Mouse (Mus musculus): ENCODE measurements around the gene Fbxl17. TPM values are rescaled to one million over a fixed set of nuclear protein-coding genes. Genes with fewer than 3 reads are reported as not detected.

The Fbxl17 gene
- polyA plus RNA-seq, 1 experiment: 9.3 TPM

- Histone ChIP-seq H3K79me2 (ENCODE audit: control insufficient read depth, insufficient read depth) (no peaks in the 10 kb centered on the region), H3ac (ENCODE audit: control insufficient read depth, insufficient read length) (no peak overlapping the region), H3K4me2 (ENCODE audit: low read depth) (no peak overlapping the region), H3K4me3 (no peak overlapping the region), H3K27me3 (ENCODE audit: control insufficient read depth, insufficient read depth, insufficient read length) (no peaks in the 10 kb centered on the region), H3K36me3 (ENCODE audit: control insufficient read depth, insufficient read depth) (no peaks in the 10 kb centered on the region)
- no peak for TF ChIP-seq MAX (IDR thresholded peaks at IDR 0.05; ENCODE audit: low read depth)
- no peak for TF ChIP-seq REST (IDR thresholded peaks at IDR 0.05; ENCODE audit: insufficient read depth, insufficient read length)
- TF ChIP-seq MYOD1 (IDR thresholded peaks at IDR 0.05; ENCODE audit: control insufficient read depth in 1 of 3, insufficient read length in 2 of 3, low read depth in 2 of 3): no peak
- no peak for TF ChIP-seq POLR2A (IDR thresholded peaks at IDR 0.05; ENCODE audit: insufficient read length, low read depth)
Observed at GRCm38 (mm10) chr17:63301822-63302393, 197.9 kb downstream of the Fbxl17 start.

- no peaks in the 10 kb centered on the region for H3K27me3 ChIP-seq (ENCODE audit: control insufficient read depth, insufficient read depth, insufficient read length)
- H3K4me2 ChIP-seq (ENCODE audit: low read depth): no peak overlapping the region
- no peak overlapping the region for H3ac ChIP-seq (ENCODE audit: control insufficient read depth, insufficient read length)
- no peak overlapping the region for H3K4me3 ChIP-seq
- no peaks in the 10 kb centered on the region for H3K36me3 ChIP-seq (ENCODE audit: control insufficient read depth, insufficient read depth)
- TF ChIP-seq SRF (IDR thresholded peaks at IDR 0.05; ENCODE audit: control insufficient read depth, insufficient read length, low read depth): no peak
- no peak for TF ChIP-seq TCF3 (IDR thresholded peaks at IDR 0.05; ENCODE audit: insufficient read length, low read depth)
- no peak for TF ChIP-seq TCF12 (IDR thresholded peaks at IDR 0.05; ENCODE audit: insufficient read depth, poor library complexity, severe bottlenecking)
- TF ChIP-seq MYOG (IDR thresholded peaks at IDR 0.05; ENCODE audit: control insufficient read depth in 1 of 3, insufficient read depth in 1 of 3, insufficient read length in 2 of 3, low read depth in 2 of 3): no peak
- TF ChIP-seq MAX (IDR thresholded peaks at IDR 0.05; ENCODE audit: low read depth): no peak
- TF ChIP-seq POLR2A (IDR thresholded peaks at IDR 0.05; ENCODE audit: insufficient read length, low read depth): no peak
- no peak for TF ChIP-seq CEBPB (IDR thresholded peaks at IDR 0.05; ENCODE audit: insufficient read depth, poor library complexity, severe bottlenecking)
- no peak for TF ChIP-seq E2F4 (IDR thresholded peaks at IDR 0.05; ENCODE audit: insufficient read depth)
- TF ChIP-seq USF1 (IDR thresholded peaks at IDR 0.05; ENCODE audit: low read depth): no peak
- no peak for TF ChIP-seq REST (IDR thresholded peaks at IDR 0.05; ENCODE audit: insufficient read depth, insufficient read length)
- TF ChIP-seq POLR2AphosphoS2 (IDR thresholded peaks at IDR 0.05; ENCODE audit: insufficient read length, low read depth): no peak
- no peak for TF ChIP-seq MYOD1 (IDR thresholded peaks at IDR 0.05; ENCODE audit: control insufficient read depth in 1 of 3, insufficient read length in 2 of 3, low read depth in 2 of 3)
- H3K79me2 ChIP-seq (ENCODE audit: control insufficient read depth, insufficient read depth): no peaks in the 10 kb centered on the region
Observed at GRCm38 (mm10) chr17:63295471-63295870, 204.3 kb downstream of the Fbxl17 start.

GRCm38 (mm10) chr17:63294961-63295360 lies 204.9 kb downstream of the Fbxl17 start:
- Histone ChIP-seq H3K4me3 (no peak overlapping the region), H3K27me3 (ENCODE audit: control insufficient read depth, insufficient read depth, insufficient read length) (no peaks in the 10 kb centered on the region), H3ac (ENCODE audit: control insufficient read depth, insufficient read length) (no peak overlapping the region), H3K4me2 (ENCODE audit: low read depth) (no peak overlapping the region), H3K79me2 (ENCODE audit: control insufficient read depth, insufficient read depth) (no peaks in the 10 kb centered on the region), H3K36me3 (ENCODE audit: control insufficient read depth, insufficient read depth) (no peaks in the 10 kb centered on the region)
- TF ChIP-seq TCF12 (IDR thresholded peaks at IDR 0.05; ENCODE audit: insufficient read depth, poor library complexity, severe bottlenecking): no peak
- TF ChIP-seq SRF (IDR thresholded peaks at IDR 0.05; ENCODE audit: control insufficient read depth, insufficient read length, low read depth): no peak
- TF ChIP-seq MYOD1 (IDR thresholded peaks at IDR 0.05; ENCODE audit: control insufficient read depth in 1 of 3, insufficient read length in 2 of 3, low read depth in 2 of 3): no peak
- TF ChIP-seq POLR2A (IDR thresholded peaks at IDR 0.05; ENCODE audit: insufficient read length, low read depth): no peak

GRCm38 (mm10) chr17:63293979-63294378 lies 205.8 kb downstream of the Fbxl17 start:
- Histone ChIP-seq H3K79me2 (ENCODE audit: control insufficient read depth, insufficient read depth) (no peaks in the 10 kb centered on the region), H3K27me3 (ENCODE audit: control insufficient read depth, insufficient read depth, insufficient read length) (no peaks in the 10 kb centered on the region), H3ac (ENCODE audit: control insufficient read depth, insufficient read length) (no peak overlapping the region), H3K4me3 (no peak overlapping the region), H3K4me2 (ENCODE audit: low read depth) (no peak overlapping the region), H3K36me3 (ENCODE audit: control insufficient read depth, insufficient read depth) (no peaks in the 10 kb centered on the region)
- TF ChIP-seq MYOD1 (IDR thresholded peaks at IDR 0.05; ENCODE audit: control insufficient read depth in 1 of 3, insufficient read length in 2 of 3, low read depth in 2 of 3) (no peak), SRF (IDR thresholded peaks at IDR 0.05; ENCODE audit: control insufficient read depth, insufficient read length, low read depth) (no peak), POLR2A (IDR thresholded peaks at IDR 0.05; ENCODE audit: insufficient read length, low read depth) (no peak), TCF3 (IDR thresholded peaks at IDR 0.05; ENCODE audit: insufficient read length, low read depth) (no peak), MYOG (IDR thresholded peaks at IDR 0.05; ENCODE audit: control insufficient read depth in 1 of 3, insufficient read depth in 1 of 3, insufficient read length in 2 of 3, low read depth in 2 of 3) (no peak), E2F4 (IDR thresholded peaks at IDR 0.05; ENCODE audit: insufficient read depth) (no peak), REST (IDR thresholded peaks at IDR 0.05; ENCODE audit: insufficient read depth, insufficient read length) (no peak), TCF12 (IDR thresholded peaks at IDR 0.05; ENCODE audit: insufficient read depth, poor library complexity, severe bottlenecking) (no peak), POLR2AphosphoS2 (IDR thresholded peaks at IDR 0.05; ENCODE audit: insufficient read length, low read depth) (no peak), CEBPB (IDR thresholded peaks at IDR 0.05; ENCODE audit: insufficient read depth, poor library complexity, severe bottlenecking) (no peak), USF1 (IDR thresholded peaks at IDR 0.05; ENCODE audit: low read depth) (no peak), MAX (IDR thresholded peaks at IDR 0.05; ENCODE audit: low read depth) (no peak)

- H3ac ChIP-seq (ENCODE audit: control insufficient read depth, insufficient read length): no peak overlapping the region
- no peak for TF ChIP-seq REST (IDR thresholded peaks at IDR 0.05; ENCODE audit: insufficient read depth, insufficient read length)
- TF ChIP-seq POLR2AphosphoS2 (IDR thresholded peaks at IDR 0.05; ENCODE audit: insufficient read length, low read depth): no peak
- TF ChIP-seq MAX (IDR thresholded peaks at IDR 0.05; ENCODE audit: low read depth): no peak
- no peak for TF ChIP-seq CEBPB (IDR thresholded peaks at IDR 0.05; ENCODE audit: insufficient read depth, poor library complexity, severe bottlenecking)
- no peak for TF ChIP-seq SRF (IDR thresholded peaks at IDR 0.05; ENCODE audit: control insufficient read depth, insufficient read length, low read depth)
- no peak for TF ChIP-seq MYOG (IDR thresholded peaks at IDR 0.05; ENCODE audit: control insufficient read depth in 1 of 3, insufficient read depth in 1 of 3, insufficient read length in 2 of 3, low read depth in 2 of 3)
- TF ChIP-seq TCF12 (IDR thresholded peaks at IDR 0.05; ENCODE audit: insufficient read depth, poor library complexity, severe bottlenecking): no peak
- no peak for TF ChIP-seq USF1 (IDR thresholded peaks at IDR 0.05; ENCODE audit: low read depth)
- no peak for TF ChIP-seq TCF3 (IDR thresholded peaks at IDR 0.05; ENCODE audit: insufficient read length, low read depth)
- no peak for TF ChIP-seq E2F4 (IDR thresholded peaks at IDR 0.05; ENCODE audit: insufficient read depth)
- no peak for TF ChIP-seq POLR2A (IDR thresholded peaks at IDR 0.05; ENCODE audit: insufficient read length, low read depth)
- no peak for TF ChIP-seq MYOD1 (IDR thresholded peaks at IDR 0.05; ENCODE audit: control insufficient read depth in 1 of 3, insufficient read length in 2 of 3, low read depth in 2 of 3)
- no peaks in the 10 kb centered on the region for H3K27me3 ChIP-seq (ENCODE audit: control insufficient read depth, insufficient read depth, insufficient read length)
- H3K79me2 ChIP-seq (ENCODE audit: control insufficient read depth, insufficient read depth): no peaks in the 10 kb centered on the region
- no peak overlapping the region for H3K4me3 ChIP-seq
- no peak overlapping the region for H3K4me2 ChIP-seq (ENCODE audit: low read depth)
- no peaks in the 10 kb centered on the region for H3K36me3 ChIP-seq (ENCODE audit: control insufficient read depth, insufficient read depth)
Observed at GRCm38 (mm10) chr17:63289317-63289913, 210.4 kb downstream of the Fbxl17 start.

Data from myocyte (in vitro differentiated cells).